Mouse (Mus musculus): ENCODE results near the gene Lrrc45. TPM values are rescaled to one million over a fixed set of nuclear protein-coding genes. Genes with fewer than 3 reads are reported as not detected.

The Lrrc45 gene
- total and polyA plus RNA-seq, 3 experiments, result 11.7 to 31.3 (median 20.3) TPM

DNA sequence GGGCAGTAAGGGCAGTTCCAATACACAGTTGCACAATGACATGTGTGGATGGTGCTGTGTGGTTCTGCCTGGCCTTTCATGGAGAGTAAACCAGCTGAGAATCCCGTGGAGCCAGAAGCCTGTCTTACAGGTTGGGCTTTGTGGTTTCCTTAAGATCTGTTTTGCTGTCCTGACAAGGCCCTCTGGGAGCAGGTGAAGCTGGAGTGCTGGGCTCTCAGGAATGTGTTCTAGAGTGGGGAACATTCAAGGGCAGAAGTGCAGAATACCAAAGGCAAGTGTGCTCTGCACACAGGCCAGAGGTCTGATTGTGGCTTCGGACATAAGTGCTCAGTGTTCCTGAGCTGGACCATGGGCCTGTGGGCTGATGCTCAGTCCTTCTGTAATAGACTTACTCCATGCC, 29.1 kb upstream of the Lrrc45 start:
- Histone ChIP-seq H3K27me3 (replicated peaks) (no peaks in the 10 kb centered on the region), H3K4me1 (ENCODE audit: control insufficient read depth in 1 of 2, insufficient read depth in 2 of 2) (no peaks in the 10 kb centered on the region), H3K36me3 (replicated peaks in 1 of 2; ENCODE audit: control insufficient read depth in 1 of 2, insufficient read depth in 1 of 2, low read length in 1 of 2) (peaks cover 50 to 93% of the 10 kb centered on the region in 2 experiments), H3K9me3 (replicated peaks; ENCODE audit: low read length) (no peaks in the 10 kb centered on the region), H3K9ac (ENCODE audit: insufficient read depth, low read depth) (no peak overlapping the region), H3K79me2 (replicated peaks; ENCODE audit: control insufficient read depth, extremely low read depth, insufficient read depth, poor library complexity, severe bottlenecking) (no peaks in the 10 kb centered on the region), H3K4me2 (ENCODE audit: insufficient read depth, low read depth, poor library complexity, severe bottlenecking) (no peak overlapping the region), H3K4me3 (replicated peaks in 1 of 3; ENCODE audit: low read depth in 2 of 3, low read length in 2 of 3, poor library complexity in 1 of 3) (no peak overlapping the region), H3K27ac (ENCODE audit: insufficient read depth, low read depth) (no peak overlapping the region)
- dilution Hi-C loops (cut with MboI; ENCODE audit: extremely low pct_ligation_motif_present, extremely low pct_unique_long_range_greater_than_20kb, low sequenced_read_pairs), result no loop called here
- no peak for TF ChIP-seq MAZ (IDR thresholded peaks at IDR 0.05; ENCODE audit: low read depth, low read length)
- no peak for TF ChIP-seq ELF1 (IDR thresholded peaks at IDR 0.05; ENCODE audit: low read depth, low read length)
- TF ChIP-seq PAX5 (IDR thresholded peaks at IDR 0.05; ENCODE audit: low read length), result no peak
- no peak for TF ChIP-seq RCOR1 (conservative IDR thresholded peaks at IDR 0.05; ENCODE audit: low read depth, low read length)
- TF ChIP-seq JUND (conservative IDR thresholded peaks at IDR 0.05; ENCODE audit: low read depth, low read length), result no peak
- no peak for TF ChIP-seq BHLHE40 (IDR thresholded peaks at IDR 0.05; ENCODE audit: low read depth, low read length)
- no peak for TF ChIP-seq NELFE (IDR thresholded peaks at IDR 0.05; ENCODE audit: low read depth, low read length)
- TF ChIP-seq ZKSCAN1 (IDR thresholded peaks at IDR 0.05; ENCODE audit: borderline replicate concordance, low read depth, low read length), result no peak
- in situ Hi-C loops (cut with MboI; ENCODE audit: low pct_ligation_motif_present, low pct_unique_long_range_greater_than_20kb, low sequenced_read_pairs), result loop anchor here (10.0 kb wide), 1 partner anchor 60 kb away; the partner anchor contains the start of gene Sirt7
- no peak for DNase-seq (ENCODE audit: extremely low read depth)

DNA sequence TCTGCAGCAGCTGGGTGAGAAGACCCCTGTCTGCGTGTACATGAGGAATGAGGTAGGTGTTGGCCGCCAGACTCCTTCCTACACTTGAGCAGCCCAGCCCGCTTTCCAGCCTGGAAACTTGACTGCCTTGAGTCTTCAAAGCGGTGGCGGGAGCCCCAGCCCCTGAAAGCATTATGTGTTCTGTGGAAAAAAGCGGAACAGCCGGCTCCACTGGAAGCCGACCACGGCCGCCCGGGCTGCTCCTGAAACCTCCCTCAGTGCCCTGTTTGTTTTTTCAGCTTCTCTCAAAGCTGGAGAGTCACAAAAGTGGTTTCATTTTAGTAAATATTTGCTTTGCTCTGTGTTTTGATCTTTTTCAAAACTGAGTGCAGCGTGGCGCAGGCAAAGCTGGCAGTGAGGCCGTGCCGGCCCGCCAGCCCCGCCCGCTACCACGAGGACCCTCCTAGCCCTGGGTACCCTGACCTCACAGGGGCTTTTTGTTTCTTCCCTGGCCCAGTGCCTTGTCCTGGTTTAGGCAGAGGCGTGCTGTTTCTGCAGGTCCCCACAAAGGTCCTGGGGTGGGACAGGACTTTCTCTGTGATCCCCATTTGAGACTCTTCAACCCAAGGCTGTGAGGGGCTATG, 27.0 kb upstream of the Lrrc45 start:
- TF ChIP-seq MXI1 (IDR thresholded peaks at IDR 0.05; ENCODE audit: low read depth, low read length) (no peak), ZNF384 (IDR thresholded peaks at IDR 0.05; ENCODE audit: low read depth, low read length) (no peak), SIN3A (IDR thresholded peaks at IDR 0.05; ENCODE audit: low read length) (no peak), TBP (conservative IDR thresholded peaks at IDR 0.05; ENCODE audit: low read depth, low read length) (no peak), EP300 (IDR thresholded peaks at IDR 0.05; ENCODE audit: low read length) (no peak), HCFC1 (IDR thresholded peaks at IDR 0.05; ENCODE audit: low read depth, low read length) (no peak), PAX5 (IDR thresholded peaks at IDR 0.05; ENCODE audit: low read length) (no peak), MEF2A (IDR thresholded peaks at IDR 0.05; ENCODE audit: borderline replicate concordance, low read depth, low read length) (no peak), TCF12 (IDR thresholded peaks at IDR 0.05; ENCODE audit: low read depth, low read length) (no peak), RAD21 (IDR thresholded peaks at IDR 0.05; ENCODE audit: low read depth, low read length) (no peak), E2F4 (IDR thresholded peaks at IDR 0.05; ENCODE audit: insufficient replicate concordance, low read depth, low read length) (no peak), ZKSCAN1 (IDR thresholded peaks at IDR 0.05; ENCODE audit: borderline replicate concordance, low read depth, low read length) (no peak), MAX (IDR thresholded peaks at IDR 0.05; ENCODE audit: low read length) (no peak)
- no peaks in the 10 kb centered on the region for H3K79me2 ChIP-seq (replicated peaks; ENCODE audit: control insufficient read depth, extremely low read depth, insufficient read depth, poor library complexity, severe bottlenecking)
- no peaks in the 10 kb centered on the region for H3K27me3 ChIP-seq (replicated peaks)
- no peak overlapping the region for H3K27ac ChIP-seq (ENCODE audit: insufficient read depth, low read depth)
- H3K36me3 ChIP-seq (replicated peaks in 1 of 2; ENCODE audit: control insufficient read depth in 1 of 2, insufficient read depth in 1 of 2, low read length in 1 of 2), result peaks cover 45 to 90% of the 10 kb centered on the region in 2 experiments
- no peak overlapping the region for H3K4me2 ChIP-seq (ENCODE audit: insufficient read depth, low read depth, poor library complexity, severe bottlenecking)
- H3K9me3 ChIP-seq (replicated peaks; ENCODE audit: low read length), result no peaks in the 10 kb centered on the region
- dilution Hi-C loops (cut with MboI; ENCODE audit: extremely low pct_ligation_motif_present, extremely low pct_unique_long_range_greater_than_20kb, low sequenced_read_pairs) (no loop called here), in situ Hi-C loops (cut with MboI; ENCODE audit: low pct_ligation_motif_present, low pct_unique_long_range_greater_than_20kb, low sequenced_read_pairs) (loop anchor here (10.0 kb wide), 1 partner anchor 62 kb away; the partner anchor contains the start of gene Sirt7)
- no peak overlapping the region for H3K9ac ChIP-seq (ENCODE audit: insufficient read depth, low read depth)
- DNase-seq (ENCODE audit: extremely low read depth), result no peak
- H3K4me1 ChIP-seq (ENCODE audit: control insufficient read depth in 1 of 2, insufficient read depth in 2 of 2), result no peaks in the 10 kb centered on the region
- no peak overlapping the region for H3K4me3 ChIP-seq (replicated peaks in 1 of 3; ENCODE audit: low read depth in 2 of 3, low read length in 2 of 3, poor library complexity in 1 of 3)
